Mouse (Mus musculus): ENCODE measurements around the gene Shf.

Shf gene

DNA sequence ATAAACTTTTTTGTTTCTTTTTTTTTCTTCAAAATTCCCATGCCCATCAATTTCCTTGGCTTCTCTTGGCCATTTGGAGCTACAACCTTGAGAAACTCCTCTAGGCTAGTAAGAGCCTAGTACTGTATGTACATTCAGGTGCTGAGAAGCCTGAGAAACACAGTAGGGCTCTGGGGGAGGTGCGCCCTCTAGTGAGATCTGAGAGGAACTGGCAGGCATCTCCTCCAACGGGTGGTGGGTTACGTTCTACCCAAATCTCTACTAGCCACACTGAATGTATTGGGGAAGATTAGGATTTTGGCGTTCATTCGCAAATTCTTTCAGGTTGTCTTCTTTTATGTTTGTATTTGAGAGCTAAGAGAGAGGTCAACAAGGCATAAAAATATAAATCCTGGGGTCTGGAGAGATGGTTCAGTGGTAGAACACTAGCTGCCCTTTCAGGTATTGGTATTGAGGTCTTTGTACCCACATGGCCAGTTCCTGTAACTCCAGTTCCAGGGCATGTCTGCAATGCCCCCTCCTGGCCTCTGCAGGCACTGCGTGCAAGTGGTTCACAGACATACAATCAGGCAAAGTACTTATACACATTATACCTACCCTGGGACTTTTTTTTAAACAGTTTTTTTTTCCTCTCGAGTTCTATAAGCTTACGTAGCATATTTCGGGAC, 66.3 kb downstream of the Shf start:
- peak; percentile 90 for DNase-seq (ENCODE audit: low read depth, low spot score)

DNA sequence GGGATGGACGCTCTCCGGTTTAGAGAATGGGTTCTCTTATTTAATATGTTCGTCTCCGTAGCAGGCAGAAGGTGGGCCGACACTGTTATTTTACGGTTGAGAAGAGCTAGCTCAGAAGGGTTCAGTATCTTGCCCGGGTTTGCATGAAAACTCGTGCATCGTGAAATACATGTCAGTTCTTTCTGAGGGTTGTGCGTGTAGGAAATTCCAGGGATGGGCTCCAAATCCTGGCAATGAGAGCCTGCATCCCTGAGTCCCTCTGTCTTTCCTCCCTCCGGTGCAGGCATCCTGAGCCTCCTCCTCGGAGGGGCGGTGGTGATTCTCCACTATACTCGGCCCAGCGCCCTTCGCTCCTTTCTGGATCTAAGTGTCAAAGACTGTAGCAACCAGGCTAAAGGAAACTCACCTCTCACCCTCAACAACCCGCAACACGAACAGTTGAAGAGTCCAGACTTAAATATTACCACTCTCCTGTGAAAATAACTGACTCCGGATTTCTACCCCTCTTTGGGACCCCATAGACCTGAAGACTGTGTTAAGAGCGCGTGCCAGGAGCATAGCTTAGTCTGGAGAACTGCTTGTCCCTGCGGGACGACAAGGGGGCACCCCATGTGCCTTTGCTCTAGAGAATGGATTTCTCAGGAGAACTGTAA, 66.9 kb downstream of the Shf start:
- DNase-seq (ENCODE audit: low read depth, low spot score), result peak; percentile 12

DNA sequence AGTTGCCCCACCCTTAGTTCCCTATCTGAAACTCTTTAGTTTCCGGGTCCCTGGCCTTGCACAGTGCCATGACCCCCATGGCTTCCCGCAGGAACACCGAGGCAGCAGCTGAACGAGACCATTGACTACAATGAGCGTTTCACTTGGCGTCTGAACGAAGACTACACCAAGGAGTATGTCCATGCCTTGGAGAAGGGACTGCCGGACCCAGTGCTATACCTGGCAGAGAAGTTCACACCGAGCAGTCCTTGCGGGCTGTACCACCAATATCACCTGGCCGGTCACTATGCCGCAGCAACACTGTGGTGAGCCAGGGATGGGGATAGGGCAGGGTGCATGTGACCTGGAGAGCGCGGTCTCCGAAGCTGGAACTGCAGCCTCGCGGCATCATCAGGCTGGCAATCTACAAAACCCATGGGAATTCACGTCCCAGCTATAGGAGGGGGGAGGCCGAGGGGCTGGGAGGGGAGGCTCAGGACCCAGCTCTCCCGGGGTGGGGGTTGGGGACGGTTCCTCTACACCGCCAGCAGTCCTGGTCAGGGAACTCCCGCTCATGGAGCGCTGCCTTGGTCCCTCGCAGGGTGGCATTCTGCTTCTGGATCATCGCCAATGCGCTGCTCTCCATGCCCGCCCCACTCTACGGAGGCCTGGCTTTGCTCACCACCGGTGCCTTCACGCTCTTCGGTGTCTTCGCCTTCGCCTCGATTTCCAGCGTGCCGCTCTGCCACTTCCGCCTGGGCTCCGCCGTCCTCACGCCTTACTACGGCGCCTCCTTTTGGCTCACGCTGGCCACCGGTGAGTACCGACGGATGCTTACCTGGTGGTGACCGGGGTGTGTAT, 67.7 kb downstream of the Shf start:
- peak; percentile 12 for DNase-seq (ENCODE audit: low read depth, low spot score)

DNA sequence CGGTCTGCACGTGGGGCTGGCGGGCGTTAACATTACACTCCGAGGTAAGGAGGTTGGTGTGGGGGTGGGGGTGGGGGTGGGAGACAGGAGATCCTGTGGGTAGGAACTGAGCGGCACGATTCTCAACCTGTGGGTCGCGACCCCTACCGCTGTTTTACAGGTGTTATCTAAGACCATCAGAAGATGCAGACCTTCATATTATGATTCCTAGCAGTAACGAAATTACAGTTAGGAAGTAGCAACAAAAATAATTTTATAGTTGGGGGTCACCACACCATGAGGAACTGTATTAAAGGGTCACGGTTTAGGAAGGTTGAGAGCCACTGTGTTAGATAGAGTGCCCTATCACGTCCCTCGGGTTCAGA, 68.3 kb downstream of the Shf start:
- no peak for DNase-seq (ENCODE audit: low read depth, low spot score)

DNA sequence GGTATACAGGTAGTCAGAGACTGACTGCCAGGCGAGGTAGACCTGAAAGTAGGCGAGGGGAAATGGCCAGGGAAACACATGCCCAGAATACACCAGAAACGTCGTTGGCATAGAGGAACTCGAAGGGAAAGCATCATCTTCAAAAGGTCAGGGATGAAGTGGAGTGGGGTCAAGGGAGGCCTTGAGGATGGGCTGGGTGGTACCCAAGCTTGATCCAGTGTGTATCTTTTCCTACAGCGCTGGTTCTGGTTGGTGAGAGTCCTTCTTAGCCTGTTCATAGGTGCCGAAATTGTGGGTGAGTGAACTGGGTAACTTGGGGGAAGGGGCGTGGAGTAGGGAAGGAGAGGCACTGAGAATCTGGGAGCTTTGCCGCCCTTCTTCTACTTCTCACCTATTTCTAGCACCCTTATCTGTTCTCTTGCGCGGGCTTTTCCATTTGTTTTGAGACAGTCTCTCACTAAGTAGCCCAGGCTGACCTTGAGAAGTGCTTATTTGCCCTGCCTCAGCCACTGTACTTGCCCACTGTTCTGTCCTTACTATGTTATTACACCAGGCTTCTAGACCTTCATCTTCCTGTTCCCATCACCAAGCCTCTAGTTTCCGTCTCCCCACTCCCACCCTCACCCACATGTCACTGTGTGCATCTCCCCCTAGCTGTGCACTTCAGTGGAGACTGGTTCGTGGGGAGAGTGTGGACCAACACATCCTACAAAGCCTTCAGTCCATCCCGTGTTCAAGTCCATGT, 68.9 kb downstream of the Shf start:
- DNase-seq (ENCODE audit: low read depth, low spot score), result no peak

Data from R1 (cell line).